In the genomic region with DNA sequence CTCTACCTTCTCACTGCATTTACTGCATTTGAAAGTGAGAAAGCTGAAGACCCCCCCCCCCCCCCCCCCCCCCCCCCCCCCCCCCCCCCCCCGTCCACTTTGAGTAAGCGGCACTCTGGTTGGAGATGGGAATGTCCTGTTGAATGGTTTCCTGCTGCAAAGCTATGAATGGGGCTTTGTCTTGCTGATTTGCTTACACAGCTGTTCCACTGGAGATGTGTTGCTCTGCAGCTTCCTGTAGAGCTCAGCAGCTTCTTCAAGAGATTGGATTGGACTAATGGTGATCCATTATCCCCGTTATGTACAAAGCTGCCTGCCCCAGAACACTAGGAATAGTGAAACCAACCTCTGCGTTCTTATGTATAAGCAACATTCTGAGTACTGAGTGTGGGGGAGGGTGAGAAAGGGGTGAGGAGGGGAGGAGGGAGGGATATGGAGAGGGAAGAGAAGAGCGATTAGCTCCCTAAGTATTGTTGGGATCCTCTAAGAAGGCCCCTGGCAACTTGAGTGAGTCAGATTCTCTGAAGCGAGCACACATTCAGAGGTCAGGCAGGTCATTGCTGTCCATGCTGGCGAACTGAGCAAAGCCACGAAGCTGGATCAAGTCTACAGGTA, we compare ENCODE assay signal across 7 mouse cellular contexts. TPM values are rescaled to one million over a fixed set of nuclear protein-coding genes. Genes with fewer than 3 reads are reported as not detected.
DNase-seq lines count a peak whose midpoint lies in the region; ATAC-seq lines count a peak whose summit lies in the region.

No protein-coding gene starts in this region.

- no peaks in the 10 kb centered on the region for H3K27me3 ChIP-seq in hindbrain, embryonic 13.5 days
- H3K27me3 ChIP-seq in midbrain, embryonic 15.5 days (replicated peaks) = 0 out of 2 replicates have a peak, but pooled peaks cover 3% of the 10 kb centered on the region

- H3K9me3 ChIP-seq in hindbrain, embryonic 13.5 days = no peaks in the 10 kb centered on the region
- no peaks in the 10 kb centered on the region for H3K9me3 ChIP-seq in midbrain, embryonic 15.5 days

- H3K9ac ChIP-seq in hindbrain, embryonic 13.5 days = no peak overlapping the region
- no peak overlapping the region for H3K9ac ChIP-seq in midbrain, embryonic 15.5 days

- peak; percentile 87 for ATAC-seq in hindbrain, embryonic 13.5 days (ENCODE audit: low FRiP score)
- ATAC-seq in midbrain, embryonic 15.5 days (replicated peaks) = peak; percentile 88

- H3K36me3 ChIP-seq in hindbrain, embryonic 13.5 days = no peaks in the 10 kb centered on the region
- no peaks in the 10 kb centered on the region for H3K36me3 ChIP-seq in midbrain, embryonic 15.5 days (replicated peaks)

- H3K27ac ChIP-seq in hindbrain, embryonic 13.5 days = peak overlapping the region; percentile 77
- H3K27ac ChIP-seq in midbrain, embryonic 15.5 days = peak overlapping the region; percentile 38; the same call in 1 of the 2 replicates

- 0 out of 2 replicates have a peak overlapping the region, but pooled peaks have one; percentile 17 for H3K4me2 ChIP-seq in hindbrain, embryonic 13.5 days
- no peak overlapping the region for H3K4me2 ChIP-seq in midbrain, embryonic 15.5 days

- peak; percentile 49 for DNase-seq in NIH3T3 (ENCODE audit: low read depth)
- peak; percentile 78 for DNase-seq in embryo, embryonic 9.5 days (ENCODE audit: extremely low spot score)
- no peak for DNase-seq in right cerebral cortex, postnatal 25 days
- no peak for DNase-seq in ovary, postnatal 10 days (ENCODE audit: low spot score)
- DNase-seq in urinary bladder, postnatal 36 days (ENCODE audit: low spot score in 2 of 2) = no peak

- H3K4me1 ChIP-seq in hindbrain, embryonic 13.5 days (replicated peaks) = peaks cover 8% of the 10 kb centered on the region
- H3K4me1 ChIP-seq in midbrain, embryonic 15.5 days = peaks cover 5% of the 10 kb centered on the region; the same call in 1 of the 2 replicates

- WGBS in hindbrain, embryonic 13.5 days = 1% methylated on average over 6 of the region's 8 CpGs
- WGBS in midbrain, embryonic 15.5 days = 5% methylated on average over 6 of the region's 8 CpGs

- no peak overlapping the region for H3K4me3 ChIP-seq in hindbrain, embryonic 13.5 days
- no peak overlapping the region for H3K4me3 ChIP-seq in midbrain, embryonic 15.5 days

RNA-seq across cellular contexts. Expression of a gene that starts 5.0 kb away (rescaled TPM):
- polyA plus RNA-seq in hindbrain, embryonic 13.5 days (2015; fragmentation: Nextera tagmentation; extraction: Ambion mirVana) = not detected in 2 replicates
- polyA plus RNA-seq in midbrain, embryonic 15.5 days (2015; fragmentation: Nextera tagmentation; extraction: Ambion mirVana) = 0.63 TPM in 1 of 2 replicates, not detected in the other

RNA-seq across cellular contexts. Expression of a gene that starts 26.3 kb away (rescaled TPM):
- 67.0 and 70.4 TPM in 2 replicates for polyA plus RNA-seq in hindbrain, embryonic 13.5 days (2015; fragmentation: Nextera tagmentation; extraction: Ambion mirVana)
- 59.2 and 60.5 TPM in 2 replicates for polyA plus RNA-seq in midbrain, embryonic 15.5 days (2015; fragmentation: Nextera tagmentation; extraction: Ambion mirVana)

RNA-seq across cellular contexts. Expression of a gene that starts 41.2 kb away (rescaled TPM):
- polyA plus RNA-seq in hindbrain, embryonic 13.5 days (2015; fragmentation: Nextera tagmentation; extraction: Ambion mirVana) = 150 and 151 TPM in 2 replicates
- polyA plus RNA-seq in midbrain, embryonic 15.5 days (2015; fragmentation: Nextera tagmentation; extraction: Ambion mirVana) = 167 and 185 TPM in 2 replicates

RNA-seq across cellular contexts. Expression of a gene that starts 50.7 kb away (rescaled TPM):
- polyA plus RNA-seq in hindbrain, embryonic 13.5 days (2015; fragmentation: Nextera tagmentation; extraction: Ambion mirVana) = 2.4 and 2.7 TPM in 2 replicates
- 2.2 and 2.6 TPM in 2 replicates for polyA plus RNA-seq in midbrain, embryonic 15.5 days (2015; fragmentation: Nextera tagmentation; extraction: Ambion mirVana)

Comparison
In these comparisons a context has a peak if more than half of its experiments do, and no peak if none do; other contexts are left out.
1. DNase-seq: peak in NIH3T3 (single experiment) and embryo, embryonic 9.5 days (single experiment); none in right cerebral cortex, postnatal 25 days (single experiment), ovary, postnatal 10 days (single experiment) and urinary bladder, postnatal 36 days (0 of 2).